Mouse (Mus musculus) heart, postnatal 0 days (tissue): ENCODE results near the gene Lix1.

Experiments used
- CTCF ChIP-seq: IDR thresholded peaks from 2 replicates; pipeline ENCODE4 v1.5.1; 2016; ENCODE audit warnings: antibody characterized with exemption, control low read depth, low read depth
- EP300 ChIP-seq: IDR thresholded peaks from 2 replicates; pipeline ENCODE4 v1.6.1; 2016; ENCODE audit warnings: antibody characterized with exemption, low read depth

DNA sequence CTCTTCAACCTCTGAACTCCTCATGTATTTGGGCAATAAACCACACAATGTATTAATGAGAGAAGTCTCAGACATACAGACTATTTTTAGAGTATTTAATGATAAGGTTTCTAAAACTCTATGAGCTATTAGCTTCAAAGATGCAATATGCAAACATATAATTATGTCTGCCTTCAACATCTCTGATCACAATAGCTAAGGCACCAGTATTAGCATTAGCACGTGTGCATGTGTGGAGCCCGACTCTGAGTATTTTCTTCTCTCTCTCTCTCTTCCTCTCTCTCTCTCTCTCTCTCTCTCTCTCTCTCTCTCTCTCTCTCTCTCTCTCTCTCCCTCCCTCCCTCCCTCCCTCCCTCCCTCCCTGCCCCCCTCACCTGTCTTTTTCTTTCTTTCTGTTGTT lies 9.0 kb downstream of the Lix1 start:
- TF ChIP-seq CTCF (no peak), EP300 (no peak)
